Mouse (Mus musculus): ENCODE results near the gene Zfp189. TPM values are rescaled to one million over a fixed set of nuclear protein-coding genes. Genes with fewer than 3 reads are reported as not detected.

The Zfp189 gene
- total RNA-seq, 1 experiment from 2014 or later = 6.4 TPM

GRCm38 (mm10) chr4:49535036-49535435 lies 14.1 kb downstream of the Zfp189 start:
- ATAC-seq (ENCODE audit: extremely low read depth, insufficient number of reproducible peaks, low FRiP score, poor library complexity, severe bottlenecking) = no peak

GRCm38 (mm10) chr4:49535675-49536294 lies 14.8 kb downstream of the Zfp189 start:
- no peak for ATAC-seq (ENCODE audit: extremely low read depth, insufficient number of reproducible peaks, low FRiP score, poor library complexity, severe bottlenecking)

DNA sequence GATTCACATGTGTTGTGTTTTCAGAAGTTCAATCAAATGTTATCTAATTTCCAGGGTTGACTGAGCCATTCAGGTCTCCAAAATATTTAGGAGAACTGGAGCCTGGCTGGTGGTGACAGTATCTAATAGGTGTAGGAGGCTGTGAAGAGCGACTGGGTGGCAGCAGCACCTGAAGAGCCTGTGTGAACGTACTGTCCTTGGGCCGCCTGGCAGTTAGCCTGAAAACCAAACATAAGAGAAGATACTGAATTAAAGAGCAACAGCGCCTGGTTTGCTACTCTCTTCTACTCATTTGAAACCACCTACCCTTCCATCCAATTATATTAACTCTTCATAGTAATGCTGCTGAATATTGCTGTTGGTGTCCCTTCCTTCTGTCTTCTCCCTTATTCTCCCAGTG lies 15.7 kb downstream of the Zfp189 start:
- ATAC-seq (ENCODE audit: extremely low read depth, insufficient number of reproducible peaks, low FRiP score, poor library complexity, severe bottlenecking) = no peak

DNA sequence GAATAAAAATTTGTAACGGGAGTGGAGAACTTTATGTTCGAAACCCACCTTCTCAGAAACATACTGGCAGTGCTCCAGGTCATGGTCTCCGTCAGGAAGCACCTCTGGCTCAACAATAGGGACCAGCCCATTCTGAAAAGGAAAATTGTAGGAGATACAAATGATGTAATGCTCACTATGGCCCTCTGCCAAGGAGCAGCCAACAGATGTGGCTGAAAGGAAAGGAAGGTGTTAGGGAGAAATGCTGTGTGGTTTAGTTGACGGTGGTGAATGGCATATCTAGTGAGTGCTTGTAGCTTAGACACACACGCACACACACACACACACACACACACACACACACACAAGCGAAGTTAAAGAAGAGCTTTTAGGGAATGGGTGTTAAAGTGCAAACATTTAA lies 18.7 kb downstream of the Zfp189 start:
- no peak for ATAC-seq (ENCODE audit: extremely low read depth, insufficient number of reproducible peaks, low FRiP score, poor library complexity, severe bottlenecking)

DNA sequence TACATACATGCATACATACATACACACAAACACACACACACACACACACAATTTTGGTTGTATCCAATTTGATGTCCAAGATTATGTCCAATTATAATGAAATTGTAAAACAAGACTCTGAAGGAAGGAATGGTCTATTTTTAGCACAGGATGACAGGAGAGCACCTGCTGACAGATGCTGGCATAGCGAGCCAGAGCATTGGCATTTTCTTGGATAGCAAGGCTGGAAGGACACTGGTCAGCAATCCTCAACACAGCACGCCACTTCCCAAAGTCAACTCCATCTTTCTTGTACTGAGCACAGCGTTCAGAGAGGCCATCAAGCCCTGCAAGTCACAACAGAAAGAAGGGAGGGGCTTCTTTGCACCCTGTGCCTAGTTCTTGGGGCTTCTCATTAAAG lies 20.0 kb downstream of the Zfp189 start:
- no peak for ATAC-seq (ENCODE audit: extremely low read depth, insufficient number of reproducible peaks, low FRiP score, poor library complexity, severe bottlenecking)

DNA sequence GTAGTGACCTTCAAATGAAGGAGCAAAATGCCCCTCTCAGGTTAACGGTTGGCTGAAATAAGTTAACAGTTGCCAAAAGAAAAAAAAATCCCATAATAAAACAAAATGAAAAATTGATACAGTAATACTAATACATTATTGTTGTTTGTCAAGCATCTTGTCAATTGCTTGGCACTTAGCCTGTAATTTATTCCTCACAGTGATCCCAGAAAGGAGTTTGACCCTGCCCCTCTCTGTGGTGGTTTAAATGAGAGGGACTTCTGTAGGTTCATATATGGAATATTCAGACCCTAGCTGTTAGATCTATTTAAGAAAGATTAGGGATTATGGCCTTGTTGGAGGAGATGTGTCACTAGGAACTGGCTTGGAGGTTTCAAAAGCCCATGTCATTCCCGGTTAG lies 25.1 kb downstream of the Zfp189 start:
- no peak for ATAC-seq (ENCODE audit: extremely low read depth, insufficient number of reproducible peaks, low FRiP score, poor library complexity, severe bottlenecking)

DNA sequence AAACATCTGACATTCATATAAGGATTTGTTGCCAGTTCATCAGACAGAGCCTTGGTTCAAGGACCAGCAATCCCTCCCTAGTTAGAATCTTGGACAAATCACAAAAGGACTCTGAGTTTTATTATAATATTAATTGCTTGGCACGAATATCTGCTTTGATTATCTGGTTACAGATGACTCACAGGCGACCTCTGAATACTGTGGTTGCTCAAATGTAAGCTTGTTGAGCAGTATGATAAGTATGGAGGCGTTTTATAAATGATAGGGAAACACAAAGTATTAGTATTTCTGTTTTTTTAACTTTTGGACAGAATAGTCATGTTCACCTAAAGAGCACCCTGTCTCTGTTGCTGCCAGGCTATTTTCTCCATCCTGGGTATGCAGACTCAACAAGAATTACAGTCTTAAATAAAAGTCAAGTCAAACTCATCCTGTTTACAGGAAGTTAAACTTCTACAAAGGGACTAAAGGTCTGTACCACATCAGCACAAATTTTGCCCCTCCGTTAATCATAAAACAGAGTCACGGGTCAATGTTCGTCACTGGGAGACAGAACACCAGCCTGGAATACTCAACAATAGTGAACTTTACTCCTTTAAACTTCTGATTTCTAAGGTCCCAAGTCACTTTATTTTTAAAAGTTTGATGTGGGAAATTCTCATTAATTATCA lies 26.0 kb downstream of the Zfp189 start:
- ATAC-seq (ENCODE audit: extremely low read depth, insufficient number of reproducible peaks, low FRiP score, poor library complexity, severe bottlenecking) = no peak

DNA sequence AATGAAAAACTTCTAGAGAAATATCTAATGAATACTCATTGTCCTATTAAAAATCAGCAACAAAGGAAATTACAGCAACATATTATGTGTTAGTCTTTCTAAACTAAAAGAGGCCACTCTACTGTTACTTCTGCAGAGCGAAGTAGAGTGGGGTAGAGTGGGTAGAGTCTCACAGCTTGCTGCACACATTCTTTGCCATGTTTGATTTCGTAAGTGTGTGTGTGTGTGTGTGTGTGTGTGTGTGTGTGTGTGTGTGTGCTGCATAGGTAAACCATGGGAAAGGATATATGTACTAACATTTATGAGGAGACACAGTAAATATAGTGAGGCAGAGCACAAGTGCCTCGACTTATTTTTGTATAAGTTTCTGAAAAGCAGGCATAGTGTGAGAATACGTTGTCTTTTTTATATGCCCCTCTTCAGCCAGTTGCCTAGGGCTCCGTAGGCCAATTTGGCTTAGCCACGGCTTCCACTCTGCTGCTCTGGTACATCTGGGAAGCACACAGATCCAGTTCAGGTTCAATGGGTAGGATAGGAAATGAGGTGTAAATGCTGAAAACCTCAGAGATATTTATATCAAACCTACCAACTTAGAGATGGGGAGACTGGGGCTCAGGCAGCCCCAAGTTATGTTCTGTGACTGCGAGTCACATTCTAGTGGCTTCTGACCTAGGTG lies 26.7 kb downstream of the Zfp189 start:
- ATAC-seq (ENCODE audit: extremely low read depth, insufficient number of reproducible peaks, low FRiP score, poor library complexity, severe bottlenecking) = no peak

DNA sequence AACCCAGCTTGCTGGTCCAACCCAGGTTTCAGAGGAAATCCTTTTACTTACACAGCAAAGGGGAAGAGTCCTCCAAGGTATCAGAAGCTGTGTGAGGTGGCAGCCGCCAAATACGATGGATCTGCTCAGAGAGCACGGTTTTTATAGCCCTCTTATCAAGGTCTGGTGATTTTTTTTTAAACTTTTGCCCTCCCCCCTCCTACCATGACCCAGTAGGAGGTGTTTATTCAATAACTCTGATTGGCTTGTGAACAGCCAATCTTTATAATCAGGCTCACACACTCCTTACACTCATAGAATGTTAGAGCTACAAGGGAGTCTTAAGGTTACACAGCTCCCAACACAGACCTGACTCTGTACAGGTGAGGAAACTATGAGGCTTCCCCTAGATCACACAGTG lies 28.4 kb downstream of the Zfp189 start, which contains the start of gene Aldob:
Aldob (minus strand) TSS at position 164 of the 400 bp plus-strand sequence.
- ATAC-seq (ENCODE audit: extremely low read depth, insufficient number of reproducible peaks, low FRiP score, poor library complexity, severe bottlenecking) = no peak

DNA sequence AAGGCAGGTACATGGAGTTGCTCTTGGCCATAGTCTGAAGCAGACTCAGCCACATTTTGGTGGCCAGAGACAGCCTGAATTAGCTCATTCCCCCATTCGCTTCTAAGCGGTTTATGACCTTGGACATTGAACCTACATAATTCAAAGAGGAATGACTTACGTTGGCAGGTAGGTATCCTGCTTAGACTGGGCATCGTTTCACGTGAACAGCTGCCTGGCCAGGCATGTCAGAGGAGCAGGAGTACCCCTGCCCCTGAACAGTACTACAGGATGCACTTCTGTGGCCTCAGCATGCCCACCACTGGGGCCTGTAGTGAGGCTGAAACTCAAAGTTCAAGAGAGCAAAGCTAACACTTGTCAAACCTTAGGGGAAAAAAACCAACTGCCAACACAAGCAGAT lies 32.4 kb downstream of the Zfp189 start:
- ATAC-seq (ENCODE audit: extremely low read depth, insufficient number of reproducible peaks, low FRiP score, poor library complexity, severe bottlenecking) = no peak

DNA sequence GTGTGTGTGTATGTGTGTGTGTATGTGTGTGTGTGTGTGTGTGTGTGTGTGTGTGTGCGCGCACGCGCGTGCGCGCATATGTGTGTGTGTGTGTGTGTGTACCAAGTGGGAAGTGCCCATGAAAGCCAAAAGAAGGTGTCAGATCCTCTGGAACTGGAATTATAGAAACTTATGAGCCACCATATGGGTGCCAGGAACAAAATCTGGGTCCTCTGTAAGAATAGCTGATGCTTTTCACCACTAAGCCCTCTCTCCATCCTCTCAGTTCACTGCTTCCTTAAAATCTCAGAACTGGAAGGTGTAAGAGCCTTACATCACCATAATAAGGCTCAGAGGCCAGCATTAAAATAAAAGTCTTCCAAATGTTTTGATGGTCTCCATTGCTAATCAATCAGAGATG lies 36.4 kb downstream of the Zfp189 start:
- no peak for ATAC-seq (ENCODE audit: extremely low read depth, insufficient number of reproducible peaks, low FRiP score, poor library complexity, severe bottlenecking)

DNA sequence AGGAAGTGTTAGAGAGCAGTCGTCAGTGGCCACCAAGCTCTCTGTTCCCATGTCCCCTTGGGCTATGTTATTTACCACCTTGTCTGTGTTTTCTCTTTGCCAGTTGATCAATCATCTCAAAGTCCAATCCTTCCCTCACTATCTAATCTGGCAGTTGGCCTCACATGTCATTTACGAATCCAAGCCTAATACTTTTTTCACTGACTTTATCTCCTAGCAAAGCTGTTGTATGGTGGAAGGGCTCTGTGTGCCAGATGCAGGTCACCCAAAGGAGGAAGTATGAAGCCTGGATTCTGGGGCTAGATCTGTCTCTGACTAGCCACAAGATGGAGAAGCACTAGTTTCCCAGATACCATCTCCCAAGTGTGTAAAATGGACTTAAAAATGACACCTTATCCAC lies 37.2 kb downstream of the Zfp189 start:
- ATAC-seq (ENCODE audit: extremely low read depth, insufficient number of reproducible peaks, low FRiP score, poor library complexity, severe bottlenecking) = no peak

DNA sequence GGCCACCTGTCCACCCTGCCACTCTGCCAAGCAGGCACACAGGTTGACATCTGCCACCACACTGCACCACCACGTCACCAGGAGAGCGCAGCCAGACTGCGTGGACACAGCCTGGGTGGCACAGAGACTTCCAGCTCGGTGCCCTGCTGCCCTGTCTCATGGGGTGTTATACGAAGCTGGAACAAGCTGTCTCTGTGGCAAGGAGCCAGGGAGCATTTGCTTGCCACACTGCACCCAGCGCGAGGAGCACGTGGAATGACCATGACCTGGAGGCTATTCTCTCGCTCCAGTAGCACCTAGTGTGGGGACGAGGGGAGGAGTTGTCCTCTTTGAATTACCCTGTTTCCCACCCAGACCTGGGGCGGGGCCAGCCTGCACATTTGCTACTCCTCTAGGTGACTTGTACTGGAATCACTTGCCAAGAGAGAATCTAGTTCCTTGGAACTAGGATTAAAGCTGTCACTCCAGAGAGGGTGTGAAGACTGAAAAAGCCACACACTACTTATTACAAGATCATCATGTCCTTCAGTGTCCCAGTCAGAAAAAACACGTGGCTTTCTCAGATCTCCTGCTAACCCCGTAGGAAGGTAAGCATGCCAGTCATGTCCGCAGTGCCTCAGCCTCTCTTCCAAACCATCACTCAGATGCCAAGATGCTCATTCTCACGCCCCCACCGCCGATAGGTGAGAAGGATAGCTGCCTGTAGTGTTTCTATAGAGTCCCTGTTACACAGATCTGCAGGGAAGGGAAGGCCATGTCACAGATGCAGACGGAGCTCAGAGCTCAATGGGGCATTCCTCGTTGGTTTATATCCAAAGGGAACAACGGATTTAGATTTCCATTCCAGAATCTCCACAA lies 39.2 kb downstream of the Zfp189 start:
- no peak for ATAC-seq (ENCODE audit: extremely low read depth, insufficient number of reproducible peaks, low FRiP score, poor library complexity, severe bottlenecking)

- peak; percentile 89 for ATAC-seq (ENCODE audit: extremely low read depth, insufficient number of reproducible peaks, low FRiP score, poor library complexity, severe bottlenecking)
Measured at GRCm38 (mm10) chr4:49567613-49568012, 46.6 kb downstream of the Zfp189 start.

- no peak for ATAC-seq (ENCODE audit: extremely low read depth, insufficient number of reproducible peaks, low FRiP score, poor library complexity, severe bottlenecking)
Measured at GRCm38 (mm10) chr4:49572194-49572593, 51.2 kb downstream of the Zfp189 start.

Other genes with a start within 250 kb of the Zfp189 start
- gene Acnat2, start 113.0 kb upstream of the Zfp189 start, total RNA-seq (2017) = not detected in 2 replicates
- not detected in 2 replicates for gene Acnat1, start 47.3 kb upstream of the Zfp189 start, total RNA-seq (2017)
- not detected in 2 replicates for gene Baat, start 14.6 kb upstream of the Zfp189 start, total RNA-seq (2017)
- 12.7 and 14.4 TPM in 2 replicates for gene Mrpl50, start 83 bp upstream of the Zfp189 start, total RNA-seq (2017)
- not detected in 2 replicates for gene Aldob, start 28.4 kb downstream of the Zfp189 start, total RNA-seq (2017)
- not detected in 2 replicates for gene Tmem246, start 76.7 kb downstream of the Zfp189 start, total RNA-seq (2017)
- gene Rnf20, start 110.8 kb downstream of the Zfp189 start, total RNA-seq (2017) = 178 and 200 TPM in 2 replicates
- not detected in 2 replicates for gene Ppp3r2, start 160.8 kb downstream of the Zfp189 start, total RNA-seq (2017)

Data from neutrophil, adult 5-6 weeks (primary cell).